Mouse (Mus musculus): ENCODE results near the gene Fermt1.

DNA sequence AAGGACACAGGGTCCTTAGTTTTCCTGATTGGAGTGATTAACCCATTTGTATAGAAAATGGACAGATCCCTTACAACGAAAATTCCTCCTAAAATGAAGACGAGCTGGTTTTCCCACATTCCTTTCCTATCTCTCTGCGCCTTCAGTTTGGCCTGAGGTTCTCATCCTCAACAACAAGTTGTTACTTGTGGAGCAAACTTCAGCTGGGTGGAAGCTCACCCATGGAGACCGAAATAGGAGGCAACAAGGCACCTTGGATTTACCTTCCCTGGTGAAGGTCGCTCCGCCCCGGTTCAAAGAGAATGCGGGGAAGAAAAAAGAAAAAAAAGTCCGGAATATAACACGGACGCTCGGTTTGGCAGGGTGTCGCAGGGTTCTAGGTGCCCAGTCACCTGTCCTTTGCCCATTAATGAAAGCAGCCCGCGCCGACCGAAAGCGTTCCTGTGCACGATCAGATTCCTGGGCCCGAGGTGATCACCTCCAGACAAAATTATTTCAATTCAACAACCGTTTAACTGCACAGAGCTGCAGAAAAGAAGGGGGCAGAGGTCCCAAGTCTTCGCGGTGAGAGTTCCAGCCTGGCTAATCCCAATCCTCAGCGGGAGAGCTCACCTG is 888 bp downstream of the Fermt1 start:
- no peak for TF ChIP-seq CHD2 (IDR thresholded peaks at IDR 0.05; ENCODE audit: low read depth, low read length)
- TF ChIP-seq ZC3H11A (IDR thresholded peaks at IDR 0.05; ENCODE audit: borderline replicate concordance, low read depth, low read length) = no peak
- no peak for TF ChIP-seq ZNF384 (IDR thresholded peaks at IDR 0.05; ENCODE audit: low read depth, low read length)
- no peak for TF ChIP-seq MAFK (IDR thresholded peaks at IDR 0.05; ENCODE audit: insufficient read depth, low read depth, low read length)
- TF ChIP-seq HCFC1 (IDR thresholded peaks at IDR 0.05; ENCODE audit: borderline replicate concordance, insufficient read depth, low read length) = no peak

All from ES-E14 (cell line).